Mouse (Mus musculus): ENCODE data around the gene Cyp2c23. TPM values are rescaled to one million over a fixed set of nuclear protein-coding genes. Genes with fewer than 3 reads are reported as not detected.

Gene Cyp2c23
- polyA plus RNA-seq, 1 experiment from 2014 or later, result not detected

DNA sequence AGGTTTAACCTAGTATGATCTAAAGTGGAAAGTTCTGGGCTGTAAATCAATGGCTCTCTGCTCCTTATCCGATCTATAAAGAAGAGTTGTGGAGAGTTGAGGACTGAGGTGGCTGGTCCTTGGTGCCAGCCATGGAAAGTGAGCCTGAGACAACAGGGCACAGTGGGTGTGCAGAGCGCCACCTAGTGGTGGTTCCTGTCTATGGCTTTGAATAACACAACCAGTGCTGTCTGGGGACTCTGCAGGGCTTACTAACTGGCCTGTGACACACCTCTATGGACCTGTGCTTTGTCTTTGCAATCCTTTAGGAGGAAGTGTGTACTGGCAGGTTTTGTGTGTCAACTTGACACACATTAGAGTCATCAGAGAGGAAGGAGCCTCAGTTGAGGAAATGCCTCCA is 69.8 kb downstream of the Cyp2c23 start:
- Histone ChIP-seq H3K27me3 (ENCODE audit: insufficient read depth, poor library complexity, severe bottlenecking) (no peaks in the 10 kb centered on the region; the same call in 1 of the 2 replicates), H3K4me3 (no peak overlapping the region), H3K4me1 (replicated peaks) (peaks cover 12% of the 10 kb centered on the region), H3K36me3 (no peaks in the 10 kb centered on the region), H3K27ac (no peak overlapping the region), H3K9me3 (0 out of 2 replicates have a peak, but pooled peaks cover 3% of the 10 kb centered on the region)
- DNase-seq (ENCODE audit: low spot score), result peak; percentile 78
- 24% methylated on average over 2 of the region's 2 CpGs for WGBS

DNA sequence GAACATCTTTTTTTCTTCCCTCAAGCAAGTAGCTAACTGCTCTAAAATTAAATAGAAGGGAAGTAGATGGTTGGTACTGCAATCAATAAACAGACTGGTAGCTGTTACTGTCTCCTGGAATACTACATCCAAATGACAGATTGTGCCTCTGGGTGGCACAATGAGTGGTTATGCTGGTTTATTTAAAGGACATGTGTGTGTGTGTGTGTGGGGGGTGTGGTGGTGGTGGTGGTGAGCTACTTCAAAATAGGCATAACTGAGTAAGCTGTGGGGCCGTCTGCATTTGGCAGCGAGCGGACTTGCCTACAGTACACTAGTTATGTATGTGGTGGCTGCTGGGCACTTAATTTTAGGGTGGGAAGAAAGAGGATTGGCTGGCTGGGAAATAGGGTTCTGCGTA is 71.1 kb downstream of the Cyp2c23 start:
- 86% methylated on average over 4 of the region's 4 CpGs for WGBS
- DNase-seq (ENCODE audit: low spot score), result no peak
- 0 out of 2 replicates have a peak, but pooled peaks cover 3% of the 10 kb centered on the region for H3K9me3 ChIP-seq
- no peaks in the 10 kb centered on the region; the same call in 1 of the 2 replicates for H3K27me3 ChIP-seq (ENCODE audit: insufficient read depth, poor library complexity, severe bottlenecking)
- H3K27ac ChIP-seq, result no peak overlapping the region
- no peak overlapping the region for H3K4me3 ChIP-seq
- H3K36me3 ChIP-seq, result no peaks in the 10 kb centered on the region
- no peaks in the 10 kb centered on the region for H3K4me1 ChIP-seq (replicated peaks)

DNA sequence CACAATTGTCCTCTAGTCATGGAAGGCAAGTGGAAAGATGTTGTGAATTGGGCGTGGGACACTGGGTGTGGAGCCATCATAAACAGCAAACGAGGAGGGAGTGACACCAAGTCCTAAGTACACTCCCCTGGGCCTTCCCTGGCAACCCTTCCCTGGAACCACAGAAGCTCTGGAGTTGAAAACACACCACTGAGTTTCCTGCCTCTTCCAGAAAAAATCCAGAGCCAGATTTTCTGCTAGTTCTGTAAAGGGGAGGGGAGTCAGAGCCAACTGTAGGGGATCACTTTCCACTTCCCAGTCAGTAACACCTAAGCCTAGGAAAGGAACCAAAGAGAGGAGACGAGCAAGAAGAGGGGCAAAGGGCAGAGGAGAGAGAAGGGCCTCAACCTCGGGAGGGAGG is 71.6 kb downstream of the Cyp2c23 start:
- H3K4me1 ChIP-seq (replicated peaks), result no peaks in the 10 kb centered on the region
- H3K36me3 ChIP-seq, result no peaks in the 10 kb centered on the region
- 25% methylated on average over 4 of the region's 4 CpGs for WGBS
- no peak for DNase-seq (ENCODE audit: low spot score)
- no peak overlapping the region for H3K4me3 ChIP-seq
- no peak overlapping the region for H3K27ac ChIP-seq
- H3K9me3 ChIP-seq, result 0 out of 2 replicates have a peak, but pooled peaks cover 3% of the 10 kb centered on the region
- no peaks in the 10 kb centered on the region; the same call in 1 of the 2 replicates for H3K27me3 ChIP-seq (ENCODE audit: insufficient read depth, poor library complexity, severe bottlenecking)

DNA sequence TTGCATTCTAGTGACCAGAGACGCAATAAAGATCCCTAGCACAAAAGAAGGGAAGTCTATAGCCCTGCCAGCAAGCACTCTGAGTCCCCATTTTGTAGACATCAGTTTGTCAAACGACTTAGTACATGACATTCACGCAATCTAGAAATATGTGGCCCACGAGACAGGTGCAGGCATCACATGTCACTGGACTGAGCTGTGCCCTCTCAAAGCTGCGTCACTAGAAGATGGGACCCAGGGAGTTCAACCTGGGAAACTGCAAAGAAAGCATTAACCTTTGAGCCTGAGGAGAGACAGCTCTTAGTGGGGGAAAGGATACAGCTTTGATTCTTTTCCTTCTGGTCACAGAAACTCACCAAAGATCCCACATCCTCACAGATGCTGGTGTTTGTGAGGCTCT is 73.7 kb downstream of the Cyp2c23 start:
- no peaks in the 10 kb centered on the region for H3K9me3 ChIP-seq
- no peaks in the 10 kb centered on the region for H3K4me1 ChIP-seq (replicated peaks)
- H3K4me3 ChIP-seq, result no peak overlapping the region
- H3K27me3 ChIP-seq (ENCODE audit: insufficient read depth, poor library complexity, severe bottlenecking), result no peaks in the 10 kb centered on the region; the same call in 1 of the 2 replicates
- WGBS, result 80% methylated on average over 5 of the region's 5 CpGs
- H3K36me3 ChIP-seq, result no peaks in the 10 kb centered on the region
- no peak overlapping the region for H3K27ac ChIP-seq
- DNase-seq (ENCODE audit: low spot score), result no peak

Other genes with a start within 250 kb of the Cyp2c23 start
- gene Abcc2, start 247.0 kb downstream of the Cyp2c23 start, polyA plus RNA-seq (2016; fragmentation: Nextera tagmentation; extraction: Ambion mirVana), result 0.02 TPM in 1 of 2 replicates, not detected in the other
- 16.2 and 16.4 TPM in 2 replicates for gene Dnmbp, start 89.0 kb downstream of the Cyp2c23 start, polyA plus RNA-seq (2016; fragmentation: Nextera tagmentation; extraction: Ambion mirVana)
- gene Cpn1, start 42.7 kb downstream of the Cyp2c23 start, polyA plus RNA-seq (2016; fragmentation: Nextera tagmentation; extraction: Ambion mirVana), result 0.16 and 0.86 TPM in 2 replicates
- 18.5 and 24.3 TPM in 2 replicates for gene Erlin1, start 40.6 kb upstream of the Cyp2c23 start, polyA plus RNA-seq (2016; fragmentation: Nextera tagmentation; extraction: Ambion mirVana)
- gene Chuk, start 78.3 kb upstream of the Cyp2c23 start, polyA plus RNA-seq (2016; fragmentation: Nextera tagmentation; extraction: Ambion mirVana), result 40.1 and 45.0 TPM in 2 replicates
- gene Cwf19l1, start 106.7 kb upstream of the Cyp2c23 start, polyA plus RNA-seq (2016; fragmentation: Nextera tagmentation; extraction: Ambion mirVana), result 34.5 and 39.8 TPM in 2 replicates
- gene Bloc1s2, start 117.2 kb upstream of the Cyp2c23 start, polyA plus RNA-seq (2016; fragmentation: Nextera tagmentation; extraction: Ambion mirVana), result 110 and 118 TPM in 2 replicates
- gene Pkd2l1, start 163.2 kb upstream of the Cyp2c23 start, polyA plus RNA-seq (2016; fragmentation: Nextera tagmentation; extraction: Ambion mirVana), result 0.29 and 0.34 TPM in 2 replicates
- gene Scd3, start 174.1 kb upstream of the Cyp2c23 start, polyA plus RNA-seq (2016; fragmentation: Nextera tagmentation; extraction: Ambion mirVana), result 0.52 and 1.1 TPM in 2 replicates